Mouse (Mus musculus): ENCODE data around the gene Nadk.

The Nadk gene

DNA sequence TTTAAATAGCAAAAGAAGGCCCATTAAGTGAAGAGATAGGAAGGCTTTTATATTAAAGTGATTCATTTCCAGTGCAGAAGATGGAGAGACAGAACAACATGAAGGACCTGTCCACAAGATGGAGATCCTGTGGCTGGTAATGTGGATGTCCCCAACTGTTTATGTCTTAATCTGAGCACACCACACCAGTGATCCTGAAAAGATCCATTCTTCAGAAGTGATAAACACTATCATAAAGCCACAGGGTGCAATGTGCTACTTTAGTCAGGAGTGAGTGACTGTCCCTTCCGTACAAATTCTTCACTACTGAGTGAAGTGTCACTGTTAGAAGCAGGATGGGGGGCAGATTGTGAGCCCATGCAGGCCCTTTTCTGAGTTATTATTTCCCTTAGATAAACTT lies 40.6 kb downstream of the Nadk start:
- no peak for DNase-seq (ENCODE audit: low spot score in 2 of 2)

- no peak for DNase-seq (ENCODE audit: low spot score in 2 of 2)
Observed at GRCm38 (mm10) chr4:155603801-155604200, 41.6 kb downstream of the Nadk start.

DNA sequence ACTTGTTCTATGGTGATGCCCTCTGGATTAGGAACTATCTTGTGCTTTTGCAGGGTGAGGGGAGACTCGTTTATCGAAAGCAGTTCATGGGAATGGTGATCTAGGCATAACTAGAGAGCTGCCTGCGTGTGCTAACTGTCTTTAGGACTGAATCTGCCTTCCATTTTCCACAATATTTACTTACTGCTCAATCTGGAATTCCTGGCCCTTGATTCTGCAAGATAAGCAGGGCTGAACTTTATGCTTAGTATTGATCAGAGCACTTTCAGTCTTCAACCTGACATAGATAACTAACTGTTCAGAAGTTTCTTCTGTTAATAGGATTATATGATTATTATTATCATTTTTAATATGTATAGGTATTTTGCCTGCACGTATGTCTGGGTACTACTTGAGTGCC lies 43.0 kb downstream of the Nadk start:
- no peak for DNase-seq (ENCODE audit: low spot score in 2 of 2)

GRCm38 (mm10) chr4:155606825-155607224 lies 44.6 kb downstream of the Nadk start:
- no peak for DNase-seq (ENCODE audit: low spot score in 2 of 2)

- DNase-seq (ENCODE audit: low spot score in 2 of 2): no peak
Observed at GRCm38 (mm10) chr4:155611860-155612259, 49.7 kb downstream of the Nadk start.

GRCm38 (mm10) chr4:155613264-155613663 lies 51.1 kb downstream of the Nadk start:
- DNase-seq (ENCODE audit: low spot score in 2 of 2): no peak

DNA sequence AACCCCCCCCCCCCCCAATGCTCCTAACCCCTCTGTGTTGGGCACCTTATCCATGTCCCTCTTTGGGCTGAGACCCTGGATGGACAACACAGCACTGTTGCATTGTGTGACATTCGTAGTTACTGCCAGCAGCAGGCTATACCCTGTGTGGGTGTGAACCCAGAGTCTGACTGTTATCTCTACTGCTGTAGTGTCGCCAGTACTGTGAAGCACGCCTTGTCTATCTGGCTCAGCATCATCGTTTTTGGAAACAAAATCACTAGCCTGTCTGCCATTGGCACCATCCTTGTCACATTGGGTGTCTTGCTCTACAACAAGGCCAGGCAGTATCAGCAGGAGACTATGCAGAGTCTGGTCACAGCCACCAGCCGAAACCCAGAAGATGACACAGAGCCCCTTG lies 56.1 kb downstream of the Nadk start:
- DNase-seq (ENCODE audit: low spot score in 2 of 2): no peak

GRCm38 (mm10) chr4:155624338-155625291 lies 62.4 kb downstream of the Nadk start, which contains the start of gene Cdk11b:
Gene Cdk11b, plus strand, starts transcription at chr4:155624854.
- DNase-seq (ENCODE audit: low spot score in 2 of 2): peak; percentile 87 to 91

- DNase-seq (ENCODE audit: low spot score in 2 of 2): no peak
Observed at GRCm38 (mm10) chr4:155630267-155630666, 68.1 kb downstream of the Nadk start.

DNA sequence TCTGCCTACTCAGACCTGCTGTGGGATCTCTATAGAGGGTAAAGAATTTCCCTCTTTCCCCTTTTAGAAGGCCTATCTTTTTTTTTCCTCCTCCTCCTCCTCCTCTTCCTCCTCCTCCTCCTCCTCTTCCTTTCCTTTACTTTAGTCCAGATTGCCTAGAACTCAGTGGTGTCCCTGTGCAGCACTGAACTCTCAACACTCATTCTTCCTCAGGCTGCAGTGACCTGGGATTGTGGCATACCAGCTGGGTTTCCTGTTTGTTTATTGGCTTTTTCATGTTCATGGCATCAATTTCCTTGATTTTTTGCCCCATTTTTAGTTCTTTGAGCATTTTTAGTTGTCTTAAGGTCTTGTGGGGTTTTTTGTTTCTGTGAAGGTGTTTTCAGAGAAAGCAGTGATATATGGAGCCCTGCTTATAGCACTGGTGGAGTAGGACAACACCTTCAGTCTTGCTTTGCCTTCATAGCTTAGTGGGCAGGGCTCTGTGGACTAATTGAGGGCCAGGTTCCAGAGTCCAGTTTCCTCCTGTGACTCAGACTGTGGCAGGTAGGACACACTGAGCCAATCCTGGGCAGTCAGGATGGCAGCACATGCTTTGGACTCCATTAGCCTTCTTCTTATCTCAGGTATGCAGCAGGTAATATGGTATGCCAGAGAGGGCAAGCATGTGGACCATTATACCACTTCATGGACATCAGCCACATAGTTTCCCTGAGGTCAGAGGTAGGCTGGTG lies 73.8 kb downstream of the Nadk start:
- no peak for DNase-seq (ENCODE audit: low spot score in 2 of 2)
